Mouse (Mus musculus) lung, postnatal 0 days (tissue): ENCODE results near the gene Ruvbl2. TPM values are rescaled to one million over a fixed set of nuclear protein-coding genes. Genes with fewer than 3 reads are reported as not detected.

ENCODE experiments used
- ATAC-seq: fragments of 200-750 bp; cut with Nextera tagmentation; 2 replicates; pipeline ENCODE4 v1.8.0; 2017; ENCODE audit warnings: moderate library complexity
- DNase-seq: peaks from one replicate; pipeline ENCODE4 v3.0.0-alpha.2; 2016; ENCODE audit warnings: low spot score
- H3K27ac ChIP-seq: fragments of 300-500 bp; sonication (generic); 2 replicates; pipeline ENCODE4 v1.5.1; 2014; ENCODE audit warnings: antibody characterized with exemption, mild to moderate bottlenecking, low read length, mixed read lengths
- H3K27me3 ChIP-seq: fragments of 300-500 bp; sonication (generic); replicated peaks from 2 replicates; pipeline ENCODE4 v1.6.1; 2014; ENCODE audit warnings: low read length, mixed read lengths; ENCODE audit not compliant: insufficient read depth
- H3K36me3 ChIP-seq: fragments of 300-500 bp; sonication (generic); 2 replicates; pipeline ENCODE4 v1.6.1; 2014; ENCODE audit warnings: low read length, mixed read lengths; ENCODE audit not compliant: insufficient read depth
- H3K4me1 ChIP-seq: fragments of 300-500 bp; sonication (generic); 2 replicates; pipeline ENCODE4 v1.6.1; 2014; ENCODE audit warnings: antibody characterized with exemption, low read depth, low read length, mixed read lengths; ENCODE audit not compliant: insufficient read depth
- H3K4me2 ChIP-seq: fragments of 300-500 bp; sonication (generic); replicated peaks from 2 replicates; pipeline ENCODE4 v1.6.1; 2014; ENCODE audit warnings: low read depth, mild to moderate bottlenecking, low read length, moderate library complexity, mixed read lengths
- H3K4me3 ChIP-seq: fragments of 300-500 bp; sonication (generic); 2 replicates; pipeline ENCODE4 v1.5.1; 2014; ENCODE audit warnings: low read depth, low read length
- H3K9ac ChIP-seq: fragments of 300-500 bp; sonication (generic); replicated peaks from 2 replicates; pipeline ENCODE4 v1.6.1; 2014; ENCODE audit warnings: low read depth, mild to moderate bottlenecking
- H3K9me3 ChIP-seq: fragments of 300-500 bp; sonication (generic); 2 replicates; pipeline ENCODE4 v1.6.1; 2016; ENCODE audit warnings: low read length, mixed read lengths
- CTCF ChIP-seq: IDR thresholded peaks from 2 replicates; pipeline ENCODE4 v1.5.1; 2016; ENCODE audit warnings: antibody characterized with exemption, mild to moderate bottlenecking
- EP300 ChIP-seq: IDR thresholded peaks from 2 replicates; pipeline ENCODE4 v1.6.1; 2016; ENCODE audit warnings: antibody characterized with exemption, mild to moderate bottlenecking, control low read depth
- whole genome bisulfite sequencing: fragments of 180-500 bp; shearing (Covaris S2); extraction: QIAGEN DNeasy Blood & Tissue Kit; methylation state at CpG from one replicate; pipeline ENCODE4 v1.1.7; 2014; 5-methylcytosine and 5-hydroxymethylcytosine counted together
- microRNA-seq: library from miRNA; unstranded; fragments of <30 nt; microRNA quantifications from one replicate; pipeline ENCODE4, GENCODE M21; 2016
- polyA plus RNA-seq: library from polyadenylated mRNA; unstranded; fragments of >200 nt; fragmentation: Nextera tagmentation; extraction: Ambion mirVana; gene quantifications from 2 replicates; pipeline ENCODE4 v1.2.1, GENCODE M21; 2015

Gene Ruvbl2
- polyA plus RNA-seq, 1 experiment from 2014 or later: 59.9 TPM

DNA sequence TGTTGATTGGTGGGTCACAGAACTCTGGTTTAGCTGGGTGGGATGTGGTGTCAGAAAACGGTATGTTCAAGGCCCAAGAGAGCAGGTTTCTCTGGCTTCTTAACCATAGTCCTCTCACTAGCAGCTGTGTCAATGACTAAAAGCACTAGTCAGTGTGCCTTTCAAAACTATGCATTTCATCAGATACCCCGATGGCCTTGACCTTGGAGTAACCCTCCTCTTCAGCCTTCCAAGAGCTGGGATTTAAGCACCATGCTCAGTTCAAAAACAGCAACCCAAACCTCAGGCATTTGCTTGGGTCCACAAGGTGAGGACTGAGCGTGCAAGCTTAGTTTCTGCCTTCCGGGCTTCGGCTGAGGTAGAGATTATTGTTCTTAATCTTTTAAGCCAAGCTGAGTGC, 65.5 kb downstream of the Ruvbl2 start:
- no peaks in the 10 kb centered on the region for H3K9me3 ChIP-seq
- TF ChIP-seq CTCF (no peak), EP300 (no peak)
- H3K9ac ChIP-seq: no peak overlapping the region
- no peak for ATAC-seq
- 75% methylated on average over 5 of the region's 5 CpGs for WGBS
- H3K4me3 ChIP-seq: no peak overlapping the region
- no peak overlapping the region for H3K4me2 ChIP-seq
- H3K27me3 ChIP-seq: peaks cover 14% of the 10 kb centered on the region; the same call in 1 of the 2 replicates
- no peak overlapping the region for H3K27ac ChIP-seq
- DNase-seq: no peak
- H3K4me1 ChIP-seq: peaks cover 10% of the 10 kb centered on the region; the same call in 1 of the 2 replicates
- H3K36me3 ChIP-seq: peaks cover 18% of the 10 kb centered on the region

Small RNA genes within 50 kb of the gene (microRNA-seq; reads per million reads assigned to microRNA genes)
- not detected for gene Gm22133

Other genes starting within 250 kb of the Ruvbl2 start
- 2.7 and 3.3 TPM in 2 replicates for gene Ccdc155, start 233.2 kb downstream of the Ruvbl2 start, polyA plus RNA-seq
- 0.93 and 1.1 TPM in 2 replicates for gene Dkkl1, start 225.9 kb downstream of the Ruvbl2 start, polyA plus RNA-seq
- 46.5 and 52.3 TPM in 2 replicates for gene Tead2, start 222.3 kb downstream of the Ruvbl2 start, polyA plus RNA-seq
- 9.1 and 9.8 TPM in 2 replicates for gene Cd37, start 199.0 kb downstream of the Ruvbl2 start, polyA plus RNA-seq
- gene Slc6a16, start 197.0 kb downstream of the Ruvbl2 start, polyA plus RNA-seq: not detected in 2 replicates
- gene Slc6a21, start 160.6 kb downstream of the Ruvbl2 start, polyA plus RNA-seq: not detected in 2 replicates
- 19.2 and 21.9 TPM in 2 replicates for gene Trpm4, start 104.3 kb downstream of the Ruvbl2 start, polyA plus RNA-seq
- gene Hrc, start 102.8 kb downstream of the Ruvbl2 start, polyA plus RNA-seq: 0.50 and 0.54 TPM in 2 replicates
- 1.8 and 2.0 TPM in 2 replicates for gene Ppfia3, start 71.1 kb downstream of the Ruvbl2 start, polyA plus RNA-seq
- gene Lin7b, start 67.5 kb downstream of the Ruvbl2 start, polyA plus RNA-seq: 0.49 TPM in 1 of 2 replicates, not detected in the other
- gene Snrnp70, start 42.4 kb downstream of the Ruvbl2 start, polyA plus RNA-seq: 85.3 and 104 TPM in 2 replicates
- gene Kcna7, start 32.4 kb downstream of the Ruvbl2 start, polyA plus RNA-seq: 0.16 and 0.24 TPM in 2 replicates
- gene Ntf5, start 24.4 kb downstream of the Ruvbl2 start, polyA plus RNA-seq: 7.1 and 7.2 TPM in 2 replicates
- gene Lhb, start 17.3 kb downstream of the Ruvbl2 start, polyA plus RNA-seq: 4.5 and 4.7 TPM in 2 replicates
- 19.2 and 19.6 TPM in 2 replicates for gene Gys1, start 3.3 kb downstream of the Ruvbl2 start, polyA plus RNA-seq
- gene Ftl1, start 21.8 kb upstream of the Ruvbl2 start, polyA plus RNA-seq: 5,808 and 6,026 TPM in 2 replicates
- 144 and 155 TPM in 2 replicates for gene Bax, start 28.8 kb upstream of the Ruvbl2 start, polyA plus RNA-seq
- gene Tulp2, start 43.8 kb upstream of the Ruvbl2 start, polyA plus RNA-seq: 0.25 and 0.52 TPM in 2 replicates
- gene Gm45808, start 48.7 kb upstream of the Ruvbl2 start, polyA plus RNA-seq: not detected in 2 replicates
- 3.5 and 4.5 TPM in 2 replicates for gene Dhdh, start 50.7 kb upstream of the Ruvbl2 start, polyA plus RNA-seq
- 203 and 213 TPM in 2 replicates for gene Nucb1, start 72.3 kb upstream of the Ruvbl2 start, polyA plus RNA-seq
- gene Ppp1r15a, start 88.2 kb upstream of the Ruvbl2 start, polyA plus RNA-seq: 36.6 and 39.1 TPM in 2 replicates
- gene Plekha4, start 88.2 kb upstream of the Ruvbl2 start, polyA plus RNA-seq: 2.0 and 2.1 TPM in 2 replicates
- 0.95 and 1.4 TPM in 2 replicates for gene Hsd17b14, start 116.8 kb upstream of the Ruvbl2 start, polyA plus RNA-seq
- 29.4 and 39.8 TPM in 2 replicates for gene Bcat2, start 132.1 kb upstream of the Ruvbl2 start, polyA plus RNA-seq
- gene Fgf21, start 177.4 kb upstream of the Ruvbl2 start, polyA plus RNA-seq: not detected in 2 replicates
- 0.13 and 0.18 TPM in 2 replicates for gene Fut1, start 179.2 kb upstream of the Ruvbl2 start, polyA plus RNA-seq
- gene Izumo1, start 183.7 kb upstream of the Ruvbl2 start, polyA plus RNA-seq: 0.19 and 0.32 TPM in 2 replicates
- gene Rasip1, start 189.4 kb upstream of the Ruvbl2 start, polyA plus RNA-seq: 43.3 and 49.0 TPM in 2 replicates
- gene Mamstr, start 201.9 kb upstream of the Ruvbl2 start, polyA plus RNA-seq: 4.0 and 4.8 TPM in 2 replicates
- gene Fut2, start 228.3 kb upstream of the Ruvbl2 start, polyA plus RNA-seq: 0.27 and 0.84 TPM in 2 replicates
- 2.4 TPM in 2 replicates for gene Ntn5, start 245.9 kb upstream of the Ruvbl2 start, polyA plus RNA-seq